Mouse (Mus musculus): ENCODE data around the gene Rps2.

GRCm38 (mm10) chr17:24716166-24716682 lies 1.7 kb upstream of the Rps2 start:
- TF ChIP-seq POLR2A (IDR thresholded peaks at IDR 0.05; ENCODE audit: borderline replicate concordance, low read depth, low read length) = no peak
- no peak for TF ChIP-seq CTCF (IDR thresholded peaks at IDR 0.05; ENCODE audit: low read depth, low read length)
